Mouse (Mus musculus) mouse embryonic stem cell (cell line): ENCODE data around the gene Olfr1427.
"Not testable (repeated sequence)": the region's sequence is repeated elsewhere in the genome, so short reads cannot be mapped to it uniquely, and the experiment has no call there.

Experiments
- in situ Hi-C, 2 experiments: fragments of 300-500 bp; cut with MboI; formaldehyde crosslinking; loops; 1 replicate in 1 of 2; 3 replicates in 1 of 2; pipeline ENCODE4 v1.14.3; 2019 to 2020; ENCODE audit warnings: low sequenced_read_pairs in 2 of 2, low pct_unique_long_range_greater_than_20kb in 1 of 2, mixed read lengths in 1 of 2; ENCODE audit not compliant: unreplicated experiment in 1 of 2

Olfr1427 gene

GRCm38 (mm10) chr19:12103234-12103633, at the start of gene Olfr1427:
TSS of gene Olfr1427 (minus strand) at chr19:12103334.
- in situ Hi-C loops: no loop called here

GRCm38 (mm10) chr19:12145452-12145851, 42.3 kb upstream of the Olfr1427 start:
- in situ Hi-C loops: no loop called here

- in situ Hi-C loops: no loop called here
These were observed 40.2 kb upstream of the Olfr1427 start for GRCm38 (mm10) chr19:12143356-12143755.

- in situ Hi-C loops: loop anchor here (5.0 to 10.0 kb wide), 2 partner anchors 281 to 288 kb away; partner anchors contain the start of gene Olfr1441 (in 1 of the 2)
These were observed 31.2 kb upstream of the Olfr1427 start for GRCm38 (mm10) chr19:12134289-12134688.

GRCm38 (mm10) chr19:12123103-12123502, 20.0 kb upstream of the Olfr1427 start, which contains the start of gene Olfr76:
TSS of gene Olfr76 (minus strand) at chr19:12123203.
- in situ Hi-C loops: no loop called here

GRCm38 (mm10) chr19:12116464-12116863, 13.3 kb upstream of the Olfr1427 start:
- in situ Hi-C loops: no loop called here

GRCm38 (mm10) chr19:12115797-12116196, 12.7 kb upstream of the Olfr1427 start, which contains the start of gene Olfr1428:
TSS of gene Olfr1428 (minus strand) at chr19:12115897.
- in situ Hi-C loops: no loop called here

GRCm38 (mm10) chr19:12113807-12114206, 10.7 kb upstream of the Olfr1427 start:
- in situ Hi-C loops: no loop called here

- in situ Hi-C loops: no loop called here
These were observed 1.4 kb upstream of the Olfr1427 start for GRCm38 (mm10) chr19:12104541-12104940.

GRCm38 (mm10) chr19:12091913-12092312, 11.2 kb downstream of the Olfr1427 start, which contains the start of gene Olfr1426:
TSS of gene Olfr1426 (minus strand) at chr19:12092013.
- in situ Hi-C loops: no loop called here

- in situ Hi-C loops: not testable (repeated sequence)
These were observed 25.5 kb downstream of the Olfr1427 start, which contains the start of gene Olfr1425 for GRCm38 (mm10) chr19:12077631-12078030. TSS of gene Olfr1425 (minus strand) at chr19:12077731.

GRCm38 (mm10) chr19:12069546-12069945, 33.6 kb downstream of the Olfr1427 start:
- in situ Hi-C loops: not testable (repeated sequence)

GRCm38 (mm10) chr19:12067806-12068205, 35.3 kb downstream of the Olfr1427 start:
- in situ Hi-C loops: not testable (repeated sequence)

- in situ Hi-C loops: not testable (repeated sequence)
These were observed 40.6 kb downstream of the Olfr1427 start, which contains the start of gene Olfr1424 for GRCm38 (mm10) chr19:12062582-12062981. TSS of gene Olfr1424 (minus strand) at chr19:12062682.
